Mouse (Mus musculus) lung, embryonic 14.5 days (tissue): ENCODE data around the gene Taco1. TPM values are rescaled to one million over a fixed set of nuclear protein-coding genes. Genes with fewer than 3 reads are reported as not detected.
"Not testable (repeated sequence)": the region's sequence is repeated elsewhere in the genome, so short reads cannot be mapped to it uniquely, and the experiment has no call there.

Experiments
- ATAC-seq: fragments of 200-750 bp; cut with Nextera tagmentation; 2 replicates; pipeline ENCODE4 v1.8.0; 2017; ENCODE audit warnings: mild to moderate bottlenecking, moderate TSS enrichment, moderate library complexity; ENCODE audit not compliant: insufficient read depth
- DNase-seq: peaks from one replicate; pipeline ENCODE4 v3.0.0-alpha.2; 2015
- H3K27ac ChIP-seq: fragments of 300-500 bp; sonication (generic); 2 replicates; pipeline ENCODE4 v1.5.1; 2014; ENCODE audit warnings: low read depth, mild to moderate bottlenecking, moderate library complexity
- H3K27me3 ChIP-seq: fragments of 300-500 bp; sonication (generic); 2 replicates; pipeline ENCODE4 v1.6.1; 2014; ENCODE audit warnings: low read length, control low read depth; ENCODE audit not compliant: insufficient read depth
- H3K36me3 ChIP-seq: fragments of 300-500 bp; sonication (generic); 2 replicates; pipeline ENCODE4 v1.6.1; 2014; ENCODE audit warnings: control low read depth; ENCODE audit not compliant: insufficient read depth
- H3K4me1 ChIP-seq: fragments of 300-500 bp; sonication (generic); 2 replicates; pipeline ENCODE4 v1.6.1; 2014; ENCODE audit warnings: antibody characterized with exemption, control low read depth; ENCODE audit not compliant: insufficient read depth
- H3K4me2 ChIP-seq: fragments of 300-500 bp; sonication (generic); 2 replicates; pipeline ENCODE4 v1.6.1; 2014; ENCODE audit warnings: mild to moderate bottlenecking
- H3K4me3 ChIP-seq: fragments of 300-500 bp; sonication (generic); 2 replicates; pipeline ENCODE4 v1.5.1; 2014; ENCODE audit warnings: low read depth, low read length
- H3K9ac ChIP-seq: fragments of 300-500 bp; sonication (generic); 2 replicates; pipeline ENCODE4 v1.6.1; 2014
- H3K9me3 ChIP-seq: fragments of 300-500 bp; sonication (generic); 2 replicates; pipeline ENCODE4 v1.6.1; 2016; ENCODE audit warnings: low read depth, low read length, control low read depth
- CTCF ChIP-seq: IDR thresholded peaks from 2 replicates; pipeline ENCODE4 v1.5.1; 2016; ENCODE audit warnings: antibody characterized with exemption, low read depth
- WGBS: fragments of 180-500 bp; shearing (Covaris S2); extraction: QIAGEN DNeasy Blood & Tissue Kit; methylation state at CpG from one replicate; pipeline ENCODE4 v1.1.7; 2014; 5-methylcytosine and 5-hydroxymethylcytosine counted together
- polyA plus RNA-seq: library from polyadenylated mRNA; unstranded; fragments of >200 nt; fragmentation: Nextera tagmentation; extraction: Ambion mirVana; gene quantifications from 2 replicates; pipeline ENCODE4 v1.2.1, GENCODE M21; 2014

Taco1 gene
- polyA plus RNA-seq, 1 experiment from 2014 or later, result 9.5 TPM

DNA sequence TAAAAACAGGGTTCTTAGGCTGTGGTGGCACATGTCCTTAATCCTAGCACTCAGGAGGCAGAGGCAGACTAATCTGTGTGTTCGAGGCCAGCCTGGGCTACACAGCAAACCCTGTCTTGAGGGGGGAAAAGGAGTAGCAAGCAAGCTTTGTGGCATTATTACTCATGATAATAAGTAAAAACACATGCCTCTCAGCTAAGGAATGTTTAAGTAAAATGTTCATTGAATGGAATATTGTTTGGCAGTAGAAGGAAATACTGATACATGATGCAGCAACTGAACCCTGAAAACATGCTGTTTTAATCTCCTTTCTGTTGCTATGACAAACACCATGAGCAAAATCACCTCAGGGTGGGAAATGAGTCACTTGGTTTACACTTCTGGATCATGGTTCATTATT, 4.5 kb upstream of the Taco1 start:
- DNase-seq, result no peak

DNA sequence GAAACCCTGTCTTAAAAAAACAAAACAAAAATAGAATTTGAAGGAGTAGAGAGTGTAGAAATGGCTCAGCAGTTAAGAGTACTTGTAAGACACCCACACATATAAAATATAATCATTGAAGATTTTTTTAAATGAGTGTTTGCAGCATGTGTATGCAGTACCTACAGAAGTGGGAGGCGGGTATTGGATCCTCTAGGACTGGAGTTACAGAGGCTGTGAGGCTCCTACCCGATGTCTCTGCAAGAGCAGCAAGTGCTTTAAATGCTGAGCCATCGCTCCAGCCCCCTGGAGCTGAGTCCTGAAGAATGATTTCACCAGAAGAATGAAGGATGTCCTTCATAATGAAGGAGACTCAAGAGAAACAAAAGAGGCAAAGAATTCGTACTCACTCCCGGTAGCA, 2.1 kb upstream of the Taco1 start:
- 77% methylated on average over 5 of the region's 5 CpGs for WGBS
- DNase-seq (no peak), ATAC-seq (no peak)
- no peak for TF ChIP-seq CTCF
- Histone ChIP-seq H3K9me3 (no peaks in the 10 kb centered on the region), H3K27ac (no peak overlapping the region), H3K4me2 (no peak overlapping the region), H3K4me1 (no peaks in the 10 kb centered on the region), H3K27me3 (no peaks in the 10 kb centered on the region), H3K9ac (no peak overlapping the region), H3K36me3 (peaks cover 11% of the 10 kb centered on the region), H3K4me3 (no peak overlapping the region)

More for the DNA sequence above, 4.5 kb upstream of the Taco1 start:
- 86% methylated on average over 1 of the region's 1 CpGs for WGBS
- Histone ChIP-seq H3K36me3 (peaks cover 34% of the 10 kb centered on the region), H3K9ac (no peak overlapping the region), H3K4me3 (no peak overlapping the region), H3K4me2 (no peak overlapping the region), H3K27ac (no peak overlapping the region), H3K9me3 (no peaks in the 10 kb centered on the region), H3K4me1 (no peaks in the 10 kb centered on the region), H3K27me3 (no peaks in the 10 kb centered on the region)
- no peak for TF ChIP-seq CTCF
- ATAC-seq, result no peak

DNA sequence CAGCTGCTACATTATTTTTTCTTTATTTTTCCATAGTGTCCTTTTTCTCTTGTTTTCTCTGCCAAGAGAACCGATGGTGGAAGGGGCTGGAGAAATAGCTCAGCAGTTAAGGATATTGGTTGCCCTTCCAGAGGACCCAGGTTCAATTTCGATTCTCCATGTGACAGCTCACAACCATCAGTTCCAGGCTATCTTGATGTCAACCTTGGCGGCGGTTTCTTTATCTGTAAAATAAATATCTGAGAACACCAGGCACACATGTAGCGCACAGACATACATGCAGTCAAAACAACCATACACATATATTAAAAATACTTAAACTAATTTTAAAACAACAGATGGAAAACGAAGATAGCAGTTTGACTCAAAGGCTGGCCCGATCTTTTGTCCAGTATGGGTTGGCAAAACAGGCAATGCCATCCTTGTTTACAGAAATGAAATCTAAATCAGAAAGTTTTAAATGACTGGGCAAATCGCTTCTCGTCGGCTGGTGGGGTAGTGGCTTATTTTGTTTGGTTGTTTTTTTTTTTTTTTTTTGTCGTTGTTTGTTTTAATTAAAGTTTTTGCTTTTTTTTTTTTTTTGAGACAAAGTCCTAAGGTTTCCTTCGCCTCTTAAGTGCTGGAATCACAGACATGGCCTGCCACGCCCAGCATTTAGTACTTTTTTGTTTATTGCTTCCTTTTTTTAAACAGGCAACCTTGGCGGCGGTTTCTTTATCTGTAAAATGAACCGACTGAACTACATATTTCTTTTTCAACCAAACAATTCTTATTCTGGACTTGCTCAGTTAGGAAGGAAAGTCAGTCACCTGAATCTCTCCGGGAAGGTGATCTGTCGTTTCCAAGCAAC, 563 bp upstream of the Taco1 start:
- no peak for TF ChIP-seq CTCF
- 0 out of 2 replicates have a peak, but pooled peaks cover 3% of the 10 kb centered on the region for H3K36me3 ChIP-seq
- no peaks in the 10 kb centered on the region for H3K9me3 ChIP-seq
- H3K4me1 ChIP-seq, result no peaks in the 10 kb centered on the region
- peak overlapping the region; percentile 95 for H3K4me2 ChIP-seq
- no peak for DNase-seq
- 35% methylated on average over 18 of the region's 18 CpGs for WGBS
- peak overlapping the region; percentile 90 for H3K9ac ChIP-seq
- H3K27ac ChIP-seq, result no peak overlapping the region
- 0 out of 2 replicates have a peak, but pooled peaks have one; percentile 1 for ATAC-seq
- peak overlapping the region; percentile 92 for H3K4me3 ChIP-seq
- H3K27me3 ChIP-seq, result no peaks in the 10 kb centered on the region

DNA sequence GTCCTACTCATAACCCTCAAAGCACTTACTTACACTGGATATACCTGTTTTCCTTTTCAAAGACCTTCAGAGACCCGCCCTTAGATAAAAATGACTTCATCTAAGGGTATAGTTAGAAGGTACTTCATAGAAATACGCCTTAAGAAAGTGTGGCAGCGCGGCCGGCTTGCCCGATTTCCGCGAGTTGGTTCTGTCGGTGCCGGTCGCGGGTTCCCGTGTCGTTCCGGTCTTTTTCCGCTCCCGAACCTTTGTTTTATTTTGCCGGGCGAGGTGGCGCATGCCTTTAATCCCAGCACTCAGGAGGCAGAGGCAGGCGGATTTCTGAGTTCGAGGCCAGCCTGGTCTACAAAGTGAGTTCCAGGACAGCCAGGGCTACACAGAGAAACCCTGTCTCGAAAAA, 755 bp downstream of the Taco1 start:
- not testable (repeated sequence) for ATAC-seq, H3K4me1 ChIP-seq

DNA sequence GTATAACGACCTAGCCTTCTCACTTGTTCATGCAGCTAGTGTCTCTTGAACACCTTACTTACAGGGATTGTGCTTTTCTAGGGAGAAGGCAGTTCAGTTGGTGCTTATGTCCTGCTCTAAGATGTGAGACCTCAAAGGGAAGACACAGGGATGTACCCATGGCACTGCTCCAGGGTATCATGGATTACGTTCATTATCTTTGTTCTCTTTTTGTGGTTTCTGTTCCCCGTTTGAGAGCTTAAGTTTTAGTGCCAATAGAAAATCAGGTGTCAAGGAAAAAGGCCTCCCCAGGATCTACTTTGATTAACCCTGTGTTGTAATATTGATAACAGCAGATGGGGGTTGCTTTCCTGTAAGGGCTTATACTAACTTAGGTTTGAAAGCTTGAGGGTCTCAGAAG, 7.9 kb downstream of the Taco1 start:
- H3K36me3 ChIP-seq, result peaks cover 31% of the 10 kb centered on the region
- H3K4me1 ChIP-seq, result no peaks in the 10 kb centered on the region
- no peak for ATAC-seq

More for the DNA sequence above, 755 bp downstream of the Taco1 start:
- peak; percentile 81 for DNase-seq
- not testable (repeated sequence) for H3K9me3 ChIP-seq, H3K27me3 ChIP-seq, H3K36me3 ChIP-seq
- Histone ChIP-seq H3K27ac (peak overlapping the region; percentile 90; the same call in 1 of the 2 replicates), H3K9ac (peak overlapping the region; percentile 90), H3K4me3 (peak overlapping the region; percentile 92), H3K4me2 (peak overlapping the region; percentile 95)
- 11% methylated on average over 23 of the region's 23 CpGs for WGBS

DNA sequence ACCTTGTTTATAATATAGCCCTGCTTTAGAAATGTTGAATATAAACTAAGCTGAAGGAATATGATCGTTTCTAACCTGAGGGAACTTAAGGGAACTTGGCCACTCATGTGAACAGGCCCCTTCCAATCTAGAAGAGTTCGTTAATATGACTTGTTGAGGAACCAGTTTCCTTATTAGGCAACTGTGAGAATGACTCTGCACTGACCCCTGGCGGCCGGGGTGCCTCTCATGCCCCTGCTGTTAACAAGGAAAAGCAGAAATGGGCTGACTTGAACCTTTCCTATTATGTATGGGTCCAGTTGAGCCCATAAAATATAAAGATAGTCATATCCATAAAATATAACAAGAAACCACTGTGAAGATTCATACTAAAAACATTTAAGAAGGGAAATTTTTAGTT, 10.5 kb downstream of the Taco1 start:
- Histone ChIP-seq H3K4me3 (no peak overlapping the region), H3K36me3 (peaks cover 24% of the 10 kb centered on the region), H3K27me3 (no peaks in the 10 kb centered on the region), H3K4me2 (no peak overlapping the region), H3K4me1 (no peaks in the 10 kb centered on the region), H3K9me3 (no peaks in the 10 kb centered on the region), H3K27ac (no peak overlapping the region), H3K9ac (no peak overlapping the region)
- no peak for ATAC-seq
- DNase-seq, result peak; percentile 88
- TF ChIP-seq CTCF, result peak; percentile 83
- under 1% methylated on average over 4 of the region's 4 CpGs for WGBS

More for the DNA sequence above, 7.9 kb downstream of the Taco1 start:
- Histone ChIP-seq H3K9ac (no peak overlapping the region), H3K4me3 (no peak overlapping the region), H3K27me3 (no peaks in the 10 kb centered on the region), H3K9me3 (no peaks in the 10 kb centered on the region), H3K27ac (no peak overlapping the region), H3K4me2 (no peak overlapping the region)
- WGBS, result 79% methylated on average over 3 of the region's 3 CpGs
- DNase-seq, result no peak
- TF ChIP-seq CTCF, result no peak
